Mouse (Mus musculus) hindlimb bud, embryonic 11.5 days (tissue): ENCODE results near the gene Mpp3.

Experiments
- DNase-seq: peaks from one replicate; pipeline ENCODE4 v3.0.0-alpha.2; 2012; ENCODE audit warnings: low read depth, low spot score; ENCODE audit errors: extremely low spot score

Mpp3 gene

DNA sequence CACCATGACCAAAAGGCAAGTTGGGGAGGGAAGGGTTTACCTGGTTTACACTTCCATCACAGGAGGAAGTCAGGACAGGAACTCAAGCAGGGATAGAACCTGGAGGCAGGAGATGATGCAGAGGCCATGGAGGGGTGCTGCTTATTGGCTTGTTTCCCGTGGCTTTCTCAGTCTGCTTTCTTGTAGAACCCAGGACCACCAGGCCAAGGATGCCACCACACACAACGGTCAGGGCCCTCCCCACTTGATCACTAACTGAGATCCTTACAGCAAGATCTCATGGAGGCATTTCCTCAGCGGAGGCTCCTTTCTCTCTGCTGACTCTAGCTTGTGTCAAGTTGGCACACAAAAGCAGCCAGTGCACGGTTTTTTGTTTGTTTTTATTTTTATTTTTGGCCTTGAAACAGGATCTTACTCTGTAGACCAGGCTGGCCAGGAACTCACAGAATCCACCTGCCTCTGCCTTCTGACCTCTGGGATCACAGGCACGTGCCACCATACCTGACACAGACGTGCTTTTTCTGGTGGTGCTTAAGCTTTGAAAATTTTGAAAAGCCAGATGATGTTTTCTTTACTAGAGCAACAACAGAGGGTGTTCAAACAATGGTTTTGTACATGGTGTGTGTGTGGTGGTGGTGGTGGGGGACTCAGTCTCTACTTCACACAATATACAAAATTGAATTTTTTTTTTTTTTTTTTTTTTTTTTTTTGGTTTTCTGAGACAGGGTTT lies at the start of gene Mpp3:
Mpp3 (minus strand) TSS at position 375 of the 730 bp plus-strand sequence.
- DNase-seq: no peak

DNA sequence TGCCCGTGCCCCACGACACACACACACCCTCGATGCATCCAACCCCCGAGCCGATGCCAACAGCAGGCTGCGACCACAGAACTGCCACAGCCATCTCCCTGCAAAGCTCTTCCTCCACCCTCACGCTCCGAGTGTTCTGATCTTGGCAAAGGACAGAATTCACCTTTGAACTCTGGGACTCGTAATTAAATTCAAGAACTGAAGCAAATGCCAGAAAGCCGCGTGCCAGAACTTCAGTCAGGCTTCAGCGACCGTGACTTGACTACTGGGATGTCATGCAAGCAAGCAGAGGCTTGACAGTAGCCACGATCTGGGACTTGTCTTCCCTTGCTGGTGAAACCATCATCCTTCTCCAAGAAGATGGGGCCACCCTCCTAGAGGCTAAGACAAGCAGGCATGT lies 45.5 kb upstream of the Mpp3 start:
- no peak for DNase-seq

DNA sequence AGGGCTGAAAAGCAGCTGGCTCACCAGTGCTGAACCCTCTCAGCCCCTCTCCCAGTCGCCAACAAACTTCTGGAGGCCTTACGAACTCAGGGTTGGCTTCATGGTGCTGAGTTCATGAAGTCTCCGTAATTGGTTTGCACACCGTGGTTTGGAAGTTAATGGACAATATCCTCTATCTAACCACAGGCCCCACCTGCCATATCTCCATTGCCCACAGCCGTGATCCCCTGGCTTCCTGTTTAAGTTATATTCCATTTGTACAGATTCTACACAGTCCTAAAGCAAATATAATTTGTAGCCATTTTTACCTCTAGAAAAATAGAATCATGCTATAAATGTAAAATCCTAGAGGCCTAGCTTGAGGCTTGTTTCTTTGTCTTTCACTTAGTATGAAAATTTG lies 44.5 kb upstream of the Mpp3 start:
- no peak for DNase-seq

DNA sequence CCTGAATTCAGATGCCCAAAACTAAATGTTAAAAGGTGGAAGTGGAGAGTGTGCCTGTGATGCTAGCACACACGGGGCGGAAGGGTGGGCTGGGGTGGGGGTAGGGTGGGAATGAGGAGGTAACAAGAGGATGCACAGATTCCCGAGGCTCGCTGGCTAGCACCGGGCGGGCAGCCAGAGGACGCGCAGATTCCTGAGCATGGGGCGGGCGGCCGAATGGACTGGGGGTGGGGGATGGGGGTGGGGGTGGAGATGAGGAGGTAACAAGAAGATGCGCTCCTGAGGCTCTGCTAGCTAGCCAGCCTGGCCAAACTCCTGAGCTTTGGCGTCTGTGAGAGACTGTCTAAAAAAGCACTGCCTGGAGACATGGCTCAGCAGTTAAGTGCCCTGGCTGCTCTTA lies 42.2 kb upstream of the Mpp3 start:
- no peak for DNase-seq

DNA sequence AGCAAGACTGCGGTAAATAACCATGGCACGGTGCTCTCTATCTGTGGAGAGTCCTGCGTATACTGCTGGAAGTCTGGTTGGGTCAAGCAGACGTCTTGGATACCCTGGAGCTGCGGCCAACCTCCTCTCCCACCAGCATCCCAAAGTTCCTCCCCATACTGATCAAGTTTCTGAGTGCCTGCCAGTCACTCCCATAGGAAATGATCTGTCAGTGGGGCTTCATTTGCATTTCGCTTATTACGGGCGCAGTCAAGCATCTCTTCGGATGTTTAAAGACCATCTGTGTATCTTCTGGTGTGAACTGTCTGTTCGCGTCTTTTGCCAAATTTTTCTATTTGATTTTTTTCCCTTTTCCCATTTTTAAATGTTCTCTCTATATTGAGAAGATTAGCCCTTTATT lies 41.4 kb upstream of the Mpp3 start:
- DNase-seq: no peak

- no peak for DNase-seq
Observed at GRCm38 (mm10) chr11:102068969-102069368, 40.7 kb upstream of the Mpp3 start.

DNA sequence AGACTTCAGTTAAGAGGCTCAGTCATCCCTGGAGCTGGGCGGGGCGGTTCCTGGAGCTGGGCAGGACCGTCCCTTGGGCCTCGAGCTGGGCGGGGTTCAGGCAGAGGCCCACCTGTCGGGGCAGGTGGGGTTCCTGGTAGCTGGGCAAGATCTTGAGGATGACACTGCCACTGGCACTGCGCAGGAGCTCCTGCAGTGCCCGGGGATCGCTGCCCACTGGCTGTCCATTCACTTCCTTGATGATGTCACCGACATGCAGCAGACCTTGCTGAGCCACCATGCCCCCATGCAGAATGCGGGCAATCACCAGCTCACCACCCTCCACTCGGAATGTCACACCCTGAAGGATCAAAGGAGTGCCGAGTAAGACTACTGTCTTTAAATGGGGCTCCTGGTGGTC lies 34.8 kb upstream of the Mpp3 start:
- no peak for DNase-seq

GRCm38 (mm10) chr11:102061941-102062473 lies 33.7 kb upstream of the Mpp3 start:
- no peak for DNase-seq

DNA sequence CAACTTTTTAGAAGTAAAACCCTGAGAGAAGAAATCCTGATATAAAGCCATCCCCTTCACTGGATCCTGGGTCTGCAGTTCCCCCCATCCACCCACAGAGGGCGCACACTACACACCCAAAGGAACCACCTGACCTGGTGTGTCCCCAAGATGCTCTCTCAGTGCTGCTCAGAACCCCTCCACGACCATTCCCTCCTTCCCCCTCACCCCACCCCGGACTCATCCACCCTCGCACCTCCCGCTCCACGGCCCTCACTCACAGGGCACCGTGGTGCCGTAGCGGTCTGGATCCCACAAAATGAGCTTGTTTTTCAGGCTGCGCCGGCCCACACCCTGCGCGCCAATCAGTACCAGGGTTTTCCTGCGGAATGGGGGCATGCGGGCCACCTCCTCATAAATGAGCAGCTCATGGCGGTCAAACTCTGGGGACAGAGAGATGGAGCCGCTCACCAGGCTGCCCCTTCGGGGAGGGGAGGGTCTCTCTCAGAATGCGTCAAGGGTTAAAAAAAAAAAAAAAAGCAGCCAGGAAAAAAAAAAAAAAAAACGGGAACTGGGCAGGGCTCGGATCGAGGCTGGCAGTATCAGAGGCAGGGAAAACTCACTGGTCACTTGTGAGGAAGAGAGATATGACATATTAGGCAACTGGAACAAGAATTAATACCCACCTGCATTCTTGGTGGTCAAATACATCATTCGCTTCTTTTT lies 33.1 kb upstream of the Mpp3 start:
- DNase-seq: peak; percentile 50

GRCm38 (mm10) chr11:102053847-102054246 lies 25.6 kb upstream of the Mpp3 start:
- DNase-seq: no peak

DNA sequence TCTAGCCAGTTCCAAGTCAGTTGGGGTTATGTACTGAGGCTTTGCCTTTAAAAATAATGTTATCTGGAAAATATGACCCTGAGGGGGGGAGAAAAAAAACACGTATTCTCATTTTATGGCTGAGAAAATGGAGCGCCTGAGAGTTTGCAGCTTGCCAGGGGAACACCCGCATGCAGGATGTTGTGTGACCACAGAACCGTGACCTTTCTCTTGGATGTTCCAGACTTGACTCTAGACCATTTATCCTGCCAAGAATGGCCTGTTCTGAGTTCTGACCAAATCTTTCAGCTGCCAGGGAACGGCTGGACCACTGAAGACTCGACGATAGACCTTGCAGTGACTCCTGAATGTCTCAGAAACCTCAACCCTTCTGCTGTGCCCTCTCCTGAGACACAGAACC lies 24.9 kb upstream of the Mpp3 start:
- DNase-seq: no peak

DNA sequence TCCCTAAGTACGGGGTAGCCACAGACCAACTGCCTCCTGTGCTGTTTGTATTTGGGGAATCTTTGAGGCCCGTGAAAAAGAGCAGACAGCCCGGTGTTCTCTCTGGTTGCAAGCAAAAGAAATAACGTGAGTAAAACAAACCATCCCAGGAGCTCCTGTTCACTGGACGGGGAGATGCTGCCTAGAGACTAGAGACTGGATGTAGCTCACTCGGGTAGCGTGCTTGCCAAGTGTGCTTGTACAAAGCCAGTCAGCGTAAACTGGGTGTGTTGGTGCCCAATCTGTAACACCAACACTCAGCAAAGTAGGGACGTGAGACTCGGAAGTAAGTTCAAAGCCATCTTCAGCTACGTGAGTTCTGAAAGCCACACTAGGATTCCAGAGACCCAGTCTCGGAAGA lies 24.4 kb upstream of the Mpp3 start:
- DNase-seq: no peak

GRCm38 (mm10) chr11:102051954-102052353 lies 23.7 kb upstream of the Mpp3 start:
- no peak for DNase-seq

DNA sequence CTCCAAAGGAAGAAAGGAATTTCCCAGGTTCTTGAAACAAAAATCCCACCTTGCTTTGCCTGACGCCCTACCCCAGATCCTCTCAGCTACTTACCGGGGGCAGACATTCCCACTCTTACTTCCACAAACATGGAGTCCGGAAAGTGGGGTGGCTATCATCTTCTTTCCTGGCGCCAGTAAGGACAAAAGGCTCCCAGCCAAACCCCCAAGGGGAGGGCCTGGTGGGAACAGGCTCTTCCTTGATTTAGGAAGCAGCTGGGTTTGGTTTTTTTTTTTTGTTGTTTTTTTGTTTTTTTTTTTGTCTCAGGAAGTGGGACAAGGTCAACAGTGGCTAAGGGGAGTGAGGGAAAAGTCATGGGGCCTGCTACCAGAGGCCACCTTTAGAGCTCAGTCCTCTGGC lies 23.3 kb upstream of the Mpp3 start:
- no peak for DNase-seq

DNA sequence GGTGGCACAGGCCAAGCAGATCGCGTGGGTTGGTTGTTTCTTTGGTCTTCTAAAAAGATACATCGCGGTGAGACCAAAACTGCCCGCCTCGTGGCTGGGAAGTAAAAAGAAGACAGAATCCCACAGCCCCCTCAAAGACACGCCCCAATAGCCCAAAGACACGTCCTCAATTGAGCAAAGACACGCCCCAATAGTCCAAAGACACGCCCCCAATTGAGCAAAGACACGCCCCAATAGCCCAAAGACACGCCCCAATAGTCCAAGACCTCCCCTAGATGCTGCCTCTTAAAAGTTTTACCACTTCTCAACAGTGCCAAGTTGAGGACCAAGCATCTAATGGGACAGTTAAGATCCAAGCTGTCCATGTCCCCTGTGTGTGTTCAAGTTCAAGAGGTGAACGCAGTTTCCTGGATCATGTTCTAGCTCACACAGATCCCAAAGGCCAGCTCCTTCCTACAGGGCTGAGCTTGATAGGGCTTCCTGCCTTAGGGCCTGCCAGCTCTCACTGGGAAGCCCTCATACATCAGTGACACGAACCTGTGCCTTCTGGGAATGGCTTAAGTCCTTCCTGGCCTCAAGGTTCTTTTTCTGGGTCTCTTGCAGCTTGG lies 21.7 kb upstream of the Mpp3 start:
- no peak for DNase-seq

- DNase-seq: no peak
Observed at GRCm38 (mm10) chr11:102046607-102047006, 18.3 kb upstream of the Mpp3 start.

- DNase-seq: no peak
Observed at GRCm38 (mm10) chr11:102044691-102045212, 16.5 kb upstream of the Mpp3 start.

DNA sequence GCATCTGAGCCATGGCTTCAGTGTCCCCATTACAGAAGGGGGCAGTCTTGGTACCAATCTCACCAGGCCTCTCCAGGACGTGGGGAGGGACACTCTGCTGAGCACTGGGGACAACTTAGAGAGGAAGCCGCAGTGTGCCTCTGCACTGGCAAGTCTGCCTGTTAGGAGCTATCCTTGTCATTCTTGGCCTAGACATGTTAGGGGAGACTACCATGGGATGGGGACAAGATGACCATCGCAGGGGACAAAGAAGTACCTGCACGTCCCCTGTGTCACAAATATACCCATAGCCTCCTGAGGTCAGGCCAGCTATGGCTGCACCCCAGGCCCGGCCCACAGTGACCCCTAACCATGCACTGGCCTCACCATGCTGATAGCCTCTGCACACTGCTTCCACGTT lies 15.1 kb upstream of the Mpp3 start:
- DNase-seq: no peak

- no peak for DNase-seq
Observed at GRCm38 (mm10) chr11:102042971-102043370, 14.7 kb upstream of the Mpp3 start.

GRCm38 (mm10) chr11:102041350-102041949 lies 13.2 kb upstream of the Mpp3 start, which contains the start of gene Cd300lg:
Gene Cd300lg, plus strand, starts transcription at chr11:102041509.
- no peak for DNase-seq

DNA sequence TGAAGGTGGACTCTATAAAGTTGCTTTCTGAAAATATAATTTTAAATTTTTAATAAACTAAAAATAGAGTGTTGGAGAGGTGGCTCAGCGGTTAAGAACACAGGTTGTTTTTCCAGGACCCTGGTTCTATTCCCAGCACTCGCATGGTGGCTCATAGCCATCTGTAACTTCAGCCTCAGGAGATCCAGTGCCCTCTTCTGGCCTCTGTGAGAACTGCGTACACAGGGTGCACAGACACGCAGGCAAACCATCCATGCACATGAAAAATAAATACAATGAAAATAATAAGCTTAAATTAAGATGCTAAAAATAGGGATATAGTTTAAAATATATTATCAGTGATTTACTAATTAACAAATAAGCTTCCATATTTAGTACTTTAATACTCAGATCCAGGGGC lies 12.4 kb upstream of the Mpp3 start:
- no peak for DNase-seq
